Mouse (Mus musculus): ENCODE data around the gene Ss18l1. TPM values are rescaled to one million over a fixed set of nuclear protein-coding genes. Genes with fewer than 3 reads are reported as not detected.
A peak's percentile ranks its signal among the peaks of the same experiment; 100 is the strongest.

The Ss18l1 gene
- polyA plus RNA-seq, 1 experiment from 2014 or later: 14.6 TPM

DNA sequence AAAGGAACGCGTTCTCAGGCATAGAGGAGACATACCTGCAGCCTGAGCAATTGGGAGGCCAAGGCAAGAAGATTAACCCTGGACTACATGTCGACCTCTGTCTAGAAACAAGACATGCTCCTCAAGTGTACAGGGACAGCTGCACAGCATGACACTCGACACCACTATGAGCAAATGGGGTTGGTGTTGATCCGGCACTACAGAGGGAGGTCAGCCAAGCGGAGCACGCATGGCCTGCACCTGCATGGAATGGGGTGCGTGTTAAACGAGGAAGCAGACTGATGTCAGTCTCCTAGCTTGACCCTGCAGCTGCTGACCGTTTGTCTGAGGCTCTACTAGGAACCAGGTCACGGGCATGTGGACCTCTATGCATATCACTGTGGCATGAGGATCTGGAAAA is 48.0 kb downstream of the Ss18l1 start:
- DNase-seq (ENCODE audit: low spot score, missing footprints) (no peak), ATAC-seq (ENCODE audit: low FRiP score) (no peak)
- Histone ChIP-seq H3K4me2 (no peak overlapping the region), H3K27ac (ENCODE audit: low read depth, low read length) (no peak overlapping the region), H3K27me3 (ENCODE audit: control insufficient read depth, insufficient read depth, low read length) (no peaks in the 10 kb centered on the region), H3K9ac (ENCODE audit: low read length) (no peak overlapping the region), H3K9me3 (ENCODE audit: control insufficient read depth, low read length) (no peaks in the 10 kb centered on the region), H3K4me3 (ENCODE audit: low read depth, low read length) (no peak overlapping the region), H3K36me3 (ENCODE audit: control insufficient read depth, insufficient read depth, low read length) (no peaks in the 10 kb centered on the region), H3K4me1 (ENCODE audit: control insufficient read depth, insufficient read depth, low read length) (peaks cover 2% of the 10 kb centered on the region; the same call in 1 of the 2 replicates)
- WGBS: 70% methylated on average over 11 of the region's 11 CpGs

DNA sequence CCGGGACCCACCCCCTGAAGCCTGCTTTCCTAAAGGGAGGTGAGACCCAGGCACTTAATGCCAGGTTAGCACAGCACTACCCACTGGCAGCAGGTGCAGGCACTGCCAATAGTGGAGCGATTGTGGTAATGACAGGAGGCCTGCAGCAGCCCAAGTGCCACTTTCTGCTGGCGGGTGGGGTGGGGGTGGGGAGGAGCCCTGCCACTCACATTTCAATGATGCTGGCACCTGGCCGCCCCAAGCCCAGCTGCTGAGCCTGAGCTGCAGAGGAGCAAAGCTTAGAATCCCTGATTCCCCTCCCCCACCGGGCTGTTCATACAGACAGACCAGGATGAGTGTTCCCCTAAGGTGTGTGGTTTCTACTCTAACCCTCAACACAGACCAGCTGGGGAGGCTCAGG is 53.4 kb downstream of the Ss18l1 start:
- peaks cover 4% of the 10 kb centered on the region; the same call in 1 of the 2 replicates for H3K27me3 ChIP-seq (ENCODE audit: control insufficient read depth, insufficient read depth, low read length)
- H3K9ac ChIP-seq (ENCODE audit: low read length): no peak overlapping the region
- H3K9me3 ChIP-seq (ENCODE audit: control insufficient read depth, low read length): no peaks in the 10 kb centered on the region
- DNase-seq (ENCODE audit: low spot score, missing footprints) (no peak), ATAC-seq (ENCODE audit: low FRiP score) (peak; percentile 17; the same call in 1 of the 2 replicates)
- H3K4me2 ChIP-seq: no peak overlapping the region
- peaks cover 6% of the 10 kb centered on the region for H3K4me1 ChIP-seq (ENCODE audit: control insufficient read depth, insufficient read depth, low read length)
- H3K4me3 ChIP-seq (ENCODE audit: low read depth, low read length): no peak overlapping the region
- no peak overlapping the region for H3K27ac ChIP-seq (ENCODE audit: low read depth, low read length)
- H3K36me3 ChIP-seq (ENCODE audit: control insufficient read depth, insufficient read depth, low read length): no peaks in the 10 kb centered on the region
- 38% methylated on average over 5 of the region's 5 CpGs for WGBS

DNA sequence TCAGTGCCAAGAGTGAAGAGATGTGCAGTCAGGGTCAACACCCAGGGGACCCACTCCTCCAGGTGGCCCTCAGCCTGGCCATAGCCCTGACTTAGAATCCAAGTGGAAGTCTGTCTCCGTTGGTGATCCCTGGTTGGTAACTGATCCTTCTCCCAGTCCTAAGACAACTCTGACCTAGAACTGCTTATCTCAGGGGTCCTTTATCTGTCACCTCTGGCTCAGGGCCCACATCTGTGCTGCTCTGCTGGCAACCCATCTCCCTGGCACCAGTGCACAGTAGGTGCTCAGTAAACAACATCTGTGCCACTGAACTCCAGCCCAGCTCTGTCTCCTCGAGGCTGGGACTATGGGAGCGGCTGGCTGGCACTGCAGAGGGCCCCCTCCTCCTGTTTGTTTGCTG is 55.3 kb downstream of the Ss18l1 start:
- Histone ChIP-seq H3K4me2 (no peak overlapping the region), H3K27me3 (ENCODE audit: control insufficient read depth, insufficient read depth, low read length) (peaks cover 17% of the 10 kb centered on the region), H3K9me3 (ENCODE audit: control insufficient read depth, low read length) (no peaks in the 10 kb centered on the region), H3K4me3 (ENCODE audit: low read depth, low read length) (no peak overlapping the region), H3K4me1 (ENCODE audit: control insufficient read depth, insufficient read depth, low read length) (peaks cover 6% of the 10 kb centered on the region), H3K9ac (ENCODE audit: low read length) (no peak overlapping the region), H3K36me3 (ENCODE audit: control insufficient read depth, insufficient read depth, low read length) (no peaks in the 10 kb centered on the region), H3K27ac (ENCODE audit: low read depth, low read length) (no peak overlapping the region)
- DNase-seq (ENCODE audit: low spot score, missing footprints) (no peak), ATAC-seq (ENCODE audit: low FRiP score) (no peak)
- WGBS: 45% methylated on average over 3 of the region's 3 CpGs

DNA sequence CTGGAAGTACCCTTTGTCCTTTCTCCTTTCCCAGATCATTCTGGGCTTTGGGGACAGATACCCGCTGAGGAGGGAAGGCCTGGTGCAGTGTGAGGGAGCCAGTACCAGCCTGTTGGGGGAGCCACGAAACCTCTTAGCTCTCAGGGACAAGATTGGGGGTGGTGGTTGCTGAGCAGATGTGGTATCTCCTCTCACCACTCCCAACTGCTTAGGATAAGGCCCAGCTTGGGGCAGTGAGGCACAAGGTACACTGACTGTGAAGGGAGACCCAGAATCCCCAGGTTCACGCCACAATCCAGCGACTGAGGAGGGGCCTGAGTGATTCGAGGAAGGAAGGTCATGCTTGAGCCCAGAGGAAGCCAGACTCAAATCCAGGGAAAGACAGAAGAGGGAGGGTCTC is 55.9 kb downstream of the Ss18l1 start:
- H3K4me3 ChIP-seq (ENCODE audit: low read depth, low read length): no peak overlapping the region
- no peak overlapping the region for H3K4me2 ChIP-seq
- WGBS: 49% methylated on average over 5 of the region's 5 CpGs
- ATAC-seq (ENCODE audit: low FRiP score): no peak
- no peaks in the 10 kb centered on the region for H3K36me3 ChIP-seq (ENCODE audit: control insufficient read depth, insufficient read depth, low read length)
- no peak overlapping the region for H3K27ac ChIP-seq (ENCODE audit: low read depth, low read length)
- no peak for DNase-seq (ENCODE audit: low spot score, missing footprints)
- H3K9me3 ChIP-seq (ENCODE audit: control insufficient read depth, low read length): no peaks in the 10 kb centered on the region
- peaks cover 23% of the 10 kb centered on the region for H3K27me3 ChIP-seq (ENCODE audit: control insufficient read depth, insufficient read depth, low read length)
- no peak overlapping the region for H3K9ac ChIP-seq (ENCODE audit: low read length)
- peaks cover 10% of the 10 kb centered on the region for H3K4me1 ChIP-seq (ENCODE audit: control insufficient read depth, insufficient read depth, low read length)

DNA sequence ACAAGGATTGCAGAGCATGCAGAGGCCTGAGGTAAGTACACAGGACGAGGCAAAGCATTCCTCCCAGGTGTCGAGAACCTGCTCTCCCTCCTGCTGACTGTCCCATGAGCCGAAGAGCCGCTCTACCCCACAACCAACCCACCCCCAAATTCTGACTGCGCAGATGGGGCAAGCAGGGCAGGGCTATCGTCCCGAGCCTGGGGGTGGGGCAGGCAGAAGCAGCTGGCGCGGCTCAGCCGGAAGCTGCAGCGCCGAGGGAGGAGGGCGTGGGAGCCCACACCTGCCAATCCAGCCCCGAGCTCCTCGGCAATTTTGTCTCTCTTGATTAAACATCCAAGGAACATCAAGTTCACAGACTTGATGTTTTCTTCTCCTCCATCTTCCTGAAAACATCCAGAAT is 57.2 kb downstream of the Ss18l1 start:
- Histone ChIP-seq H3K9ac (ENCODE audit: low read length) (no peak overlapping the region), H3K27ac (ENCODE audit: low read depth, low read length) (no peak overlapping the region), H3K27me3 (ENCODE audit: control insufficient read depth, insufficient read depth, low read length) (peaks cover 36% of the 10 kb centered on the region), H3K4me1 (ENCODE audit: control insufficient read depth, insufficient read depth, low read length) (peaks cover 13% of the 10 kb centered on the region), H3K36me3 (ENCODE audit: control insufficient read depth, insufficient read depth, low read length) (no peaks in the 10 kb centered on the region), H3K9me3 (ENCODE audit: control insufficient read depth, low read length) (no peaks in the 10 kb centered on the region), H3K4me3 (ENCODE audit: low read depth, low read length) (no peak overlapping the region), H3K4me2 (peak overlapping the region; percentile 15; the same call in 1 of the 2 replicates)
- DNase-seq (ENCODE audit: low spot score, missing footprints): no peak
- WGBS: 15% methylated on average over 15 of the region's 15 CpGs
- no peak for ATAC-seq (ENCODE audit: low FRiP score)

DNA sequence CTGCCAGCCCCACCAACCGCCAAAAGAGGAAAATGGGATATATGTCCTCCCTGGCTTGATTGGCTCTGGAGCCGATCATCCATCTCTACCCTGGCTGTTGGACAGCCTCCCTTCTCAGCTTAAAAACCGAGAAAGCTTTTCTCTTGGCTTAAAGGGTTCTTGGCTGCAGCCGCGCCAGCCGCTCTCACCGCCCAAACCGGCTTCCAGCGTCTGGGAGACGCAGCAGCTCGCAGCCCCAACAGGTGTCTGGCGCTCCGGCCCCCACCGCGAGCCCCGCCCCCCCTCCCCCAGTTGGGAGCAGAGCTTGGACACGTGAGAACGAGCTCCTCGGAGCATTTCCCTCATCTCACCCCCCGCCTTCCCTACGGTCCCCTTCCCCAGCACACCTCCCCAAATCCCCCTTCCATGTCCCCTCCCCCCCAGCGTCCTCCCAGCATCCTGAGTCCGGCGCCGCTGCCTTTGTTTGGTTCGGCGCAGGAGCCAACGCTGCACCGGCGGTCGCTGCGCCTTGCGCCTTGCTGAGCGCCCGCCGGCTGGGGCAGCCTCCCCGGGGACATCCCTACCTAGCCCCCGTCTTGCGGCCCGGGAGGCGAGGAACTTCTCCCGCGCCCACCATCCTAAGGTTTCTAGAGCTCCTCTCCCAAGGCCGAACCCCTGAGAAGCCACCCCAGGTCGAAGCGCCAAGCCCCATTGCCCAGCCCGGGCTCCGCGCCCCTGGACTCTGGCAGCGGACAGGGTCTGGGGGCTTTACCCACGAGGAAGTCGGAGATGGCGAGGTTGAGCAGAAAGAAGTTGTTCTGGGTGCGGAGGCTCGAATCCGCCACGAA is 61.1 kb downstream of the Ss18l1 start:
- H3K27ac ChIP-seq (ENCODE audit: low read depth, low read length): no peak overlapping the region
- peak overlapping the region; percentile 48 for H3K4me3 ChIP-seq (ENCODE audit: low read depth, low read length)
- no peaks in the 10 kb centered on the region for H3K36me3 ChIP-seq (ENCODE audit: control insufficient read depth, insufficient read depth, low read length)
- H3K4me2 ChIP-seq: peak overlapping the region; percentile 96
- peak overlapping the region; percentile 61 for H3K9ac ChIP-seq (ENCODE audit: low read length)
- H3K4me1 ChIP-seq (ENCODE audit: control insufficient read depth, insufficient read depth, low read length): peaks cover 25% of the 10 kb centered on the region
- ATAC-seq (ENCODE audit: low FRiP score) (peak; percentile 26), DNase-seq (ENCODE audit: low spot score, missing footprints) (peak; percentile 95)
- no peaks in the 10 kb centered on the region for H3K9me3 ChIP-seq (ENCODE audit: control insufficient read depth, low read length)
- WGBS: under 1% methylated on average over 55 of the region's 57 CpGs
- H3K27me3 ChIP-seq (ENCODE audit: control insufficient read depth, insufficient read depth, low read length): peaks cover 50% of the 10 kb centered on the region

DNA sequence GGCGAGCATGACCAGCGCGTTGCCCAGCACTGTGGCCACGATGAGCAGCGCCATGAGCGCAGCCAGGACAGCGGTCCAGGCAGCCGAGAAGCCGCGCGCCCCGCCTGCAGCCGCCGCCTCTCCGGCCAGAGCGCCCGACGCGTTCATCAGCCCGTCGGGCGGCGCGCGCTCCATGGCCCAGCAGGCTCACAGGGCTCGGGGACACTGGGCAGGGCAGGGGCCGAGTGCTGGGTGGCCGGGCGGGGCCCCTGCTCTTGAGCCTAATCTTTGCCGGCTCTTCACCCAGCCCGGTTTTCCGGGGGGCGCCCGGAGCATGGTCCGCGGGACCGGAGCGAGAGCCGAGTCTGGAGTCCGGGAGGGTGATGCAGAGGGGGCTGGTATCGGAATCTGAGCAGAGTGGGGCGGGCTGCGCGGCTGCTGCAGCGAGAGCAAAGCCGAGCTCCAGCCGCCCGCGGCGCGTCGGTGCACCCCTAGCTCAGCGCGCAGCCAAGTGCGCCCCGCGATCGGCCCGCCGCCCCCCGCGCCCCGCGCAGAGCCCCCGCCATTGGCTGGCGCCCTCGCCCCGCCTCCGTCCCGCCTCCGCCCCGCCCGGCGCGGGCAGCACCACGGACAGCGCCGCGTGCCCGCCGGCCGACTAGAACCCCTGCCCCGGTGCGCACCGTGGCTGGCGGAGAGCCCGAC is 61.8 kb downstream of the Ss18l1 start, which contains the start of gene Hrh3:
TSS of gene Hrh3 (minus strand) at position 511 of the 681 bp plus-strand sequence.
- peak within 1 kb of the TSS; percentile 96 for H3K4me2 ChIP-seq
- H3K9me3 ChIP-seq (ENCODE audit: control insufficient read depth, low read length): no peaks in the 10 kb centered on the region
- 1% methylated on average over 78 of the region's 87 CpGs for WGBS
- H3K27ac ChIP-seq (ENCODE audit: low read depth, low read length): no peak within 1 kb of the TSS
- H3K36me3 ChIP-seq (ENCODE audit: control insufficient read depth, insufficient read depth, low read length): no peaks in the 10 kb centered on the region
- DNase-seq (ENCODE audit: low spot score, missing footprints): peak; percentile 98
- peaks cover 25% of the 10 kb centered on the region for H3K4me1 ChIP-seq (ENCODE audit: control insufficient read depth, insufficient read depth, low read length)
- H3K27me3 ChIP-seq (ENCODE audit: control insufficient read depth, insufficient read depth, low read length): peaks cover 50% of the 10 kb centered on the region
- peak; percentile 67 for ATAC-seq (ENCODE audit: low FRiP score)
- H3K9ac ChIP-seq (ENCODE audit: low read length): peak within 1 kb of the TSS; percentile 61
- peak within 1 kb of the TSS; percentile 48 for H3K4me3 ChIP-seq (ENCODE audit: low read depth, low read length)

DNA sequence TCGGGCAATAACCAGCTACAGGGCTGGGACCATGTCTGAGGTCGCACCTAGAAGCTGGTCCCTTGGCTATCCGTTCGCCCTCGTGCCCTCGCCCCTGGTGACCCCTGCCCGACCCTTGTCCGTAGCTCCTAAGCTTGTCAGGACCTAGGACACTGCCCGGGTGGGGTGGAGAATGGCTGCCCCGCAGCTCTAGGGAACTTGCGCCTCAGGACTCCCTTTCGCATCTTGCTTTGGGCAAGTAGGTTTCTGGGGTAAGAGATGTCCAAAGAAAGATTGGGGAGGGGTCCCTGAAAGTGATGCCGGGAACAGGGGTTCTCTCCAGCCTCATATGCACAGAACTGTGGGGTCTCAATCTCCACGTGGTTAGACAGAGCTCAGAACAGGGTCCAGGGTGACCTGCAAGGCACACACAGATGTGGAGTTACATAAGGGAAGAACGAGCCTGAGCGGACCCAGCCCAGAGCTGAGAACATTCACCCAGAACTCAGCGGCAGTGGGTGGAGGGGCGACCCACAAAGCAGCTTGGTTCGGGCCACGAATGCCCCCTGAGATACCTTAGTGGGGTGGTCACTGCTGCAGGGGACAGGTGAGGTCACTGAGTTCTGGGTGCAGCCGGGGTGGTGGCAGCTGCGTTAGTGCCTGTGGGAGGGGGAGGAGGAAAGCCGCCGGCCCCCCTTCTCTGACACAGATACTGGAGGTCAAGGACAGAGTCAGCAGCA is 62.5 kb downstream of the Ss18l1 start:
- Histone ChIP-seq H3K4me2 (peak overlapping the region; percentile 96), H3K27ac (ENCODE audit: low read depth, low read length) (no peak overlapping the region), H3K27me3 (ENCODE audit: control insufficient read depth, insufficient read depth, low read length) (peaks cover 50% of the 10 kb centered on the region), H3K9me3 (ENCODE audit: control insufficient read depth, low read length) (no peaks in the 10 kb centered on the region), H3K9ac (ENCODE audit: low read length) (no peak overlapping the region; the same call in 1 of the 2 replicates), H3K4me1 (ENCODE audit: control insufficient read depth, insufficient read depth, low read length) (peaks cover 19% of the 10 kb centered on the region), H3K36me3 (ENCODE audit: control insufficient read depth, insufficient read depth, low read length) (no peaks in the 10 kb centered on the region), H3K4me3 (ENCODE audit: low read depth, low read length) (peak overlapping the region; percentile 48)
- DNase-seq (ENCODE audit: low spot score, missing footprints): no peak
- ATAC-seq (ENCODE audit: low FRiP score): peak; percentile 6; the same call in 1 of the 2 replicates
- 9% methylated on average over 24 of the region's 24 CpGs for WGBS
